Mouse (Mus musculus) embryo, embryonic 11.5 days (tissue): ENCODE data around the gene Gm4737.
"Not testable (repeated sequence)": the region's sequence is repeated elsewhere in the genome, so short reads cannot be mapped to it uniquely, and the experiment has no call there.

Source experiments
- DNase-seq: peaks from one replicate; pipeline ENCODE4 v3.0.0-alpha.2; 2012; ENCODE audit warnings: low read depth, low spot score

Gm4737 gene

DNA sequence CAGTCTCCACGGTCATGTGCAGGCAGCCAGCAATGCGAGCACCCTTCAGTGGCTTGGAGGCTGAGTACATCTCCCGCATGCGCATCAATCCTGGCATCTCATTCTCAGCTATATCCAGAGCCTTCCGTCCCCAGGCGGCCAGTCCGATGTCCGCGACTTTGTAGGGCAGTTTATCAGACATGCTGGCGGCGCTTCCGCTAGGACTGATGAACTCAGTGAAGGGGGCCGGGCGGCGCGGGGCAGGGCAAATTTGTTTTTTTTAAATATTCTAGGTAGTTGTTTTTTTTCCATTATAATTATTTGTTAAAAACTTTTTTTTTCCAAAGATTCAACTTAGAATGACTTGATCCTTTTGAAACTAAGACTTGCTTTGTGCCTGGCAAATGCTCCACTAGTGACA lies at the start of gene Gm4737:
TSS of gene Gm4737 (minus strand) at position 246 of the 400 bp plus-strand sequence.
- DNase-seq, result not testable (repeated sequence)

DNA sequence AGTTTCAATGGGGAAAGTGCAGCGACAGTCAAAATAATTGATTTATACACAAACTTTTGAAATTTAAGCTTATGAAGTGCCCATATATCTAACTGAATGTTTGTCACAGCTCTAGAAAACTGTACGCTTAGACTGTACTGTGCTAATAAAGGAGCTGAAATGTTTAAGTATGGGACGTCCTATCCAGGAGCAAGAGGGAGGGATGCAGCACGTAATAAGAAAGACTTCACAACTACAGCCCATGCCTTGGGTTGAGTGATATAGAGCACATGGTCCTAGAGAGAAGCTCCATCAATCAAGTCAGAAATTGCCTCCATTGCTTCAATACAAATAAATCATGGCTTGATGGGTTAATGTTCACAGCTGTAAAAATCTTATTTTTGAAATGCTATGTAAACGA lies 40.9 kb upstream of the Gm4737 start:
- DNase-seq, result no peak

- no peak for DNase-seq
Measured at GRCm38 (mm10) chr16:46183096-46183495, 28.2 kb upstream of the Gm4737 start.

DNA sequence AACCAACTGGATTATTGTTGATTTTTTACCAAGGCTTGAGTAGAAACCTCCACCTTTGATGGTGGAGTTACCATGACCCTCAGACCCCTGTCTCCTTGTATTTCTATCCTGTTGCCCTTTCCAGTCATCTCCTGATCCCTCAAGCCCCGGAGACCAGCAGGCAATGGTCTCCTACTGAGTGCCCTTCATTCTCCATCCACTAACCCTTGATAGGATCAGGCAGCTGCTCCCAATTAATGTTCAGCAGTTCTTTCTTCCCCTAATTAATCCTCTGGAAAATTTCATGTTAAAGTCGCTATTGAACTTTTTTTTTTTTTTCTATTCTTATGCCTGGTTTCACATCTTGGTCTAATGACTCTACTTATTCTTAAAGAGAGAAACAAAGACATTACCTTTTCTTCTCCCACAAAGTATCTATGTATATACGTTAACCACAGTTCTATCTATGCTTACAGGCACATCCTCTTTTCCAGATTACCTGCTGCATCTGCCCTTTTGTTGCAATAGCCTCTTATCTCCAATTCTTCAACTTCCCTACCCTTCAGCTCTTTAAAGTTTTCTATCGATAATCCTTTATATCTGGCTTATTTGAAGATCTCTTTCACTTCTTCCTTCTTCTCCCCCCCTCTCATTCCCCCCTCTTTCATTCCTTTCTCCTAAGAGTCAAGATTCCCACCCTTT lies 23.4 kb upstream of the Gm4737 start:
- no peak for DNase-seq

DNA sequence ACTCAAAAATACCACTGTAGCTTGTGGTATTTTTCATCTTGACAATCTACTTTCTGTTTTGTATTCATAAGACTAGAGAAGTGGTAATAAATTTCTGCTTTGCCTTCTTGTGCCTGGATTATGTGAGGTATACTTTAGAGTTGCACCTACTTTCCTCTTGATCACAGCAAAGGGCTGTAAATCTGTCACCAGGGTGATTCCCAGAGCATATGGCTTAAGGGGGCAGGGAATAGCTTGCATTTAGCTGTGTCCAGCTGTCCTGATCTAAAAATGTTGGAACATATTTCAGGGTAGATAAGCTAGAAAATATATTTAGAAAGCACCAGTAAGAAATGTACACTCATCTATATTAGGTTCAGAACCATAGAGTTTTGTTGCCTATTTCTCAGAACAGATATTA lies 18.2 kb upstream of the Gm4737 start:
- no peak for DNase-seq

DNA sequence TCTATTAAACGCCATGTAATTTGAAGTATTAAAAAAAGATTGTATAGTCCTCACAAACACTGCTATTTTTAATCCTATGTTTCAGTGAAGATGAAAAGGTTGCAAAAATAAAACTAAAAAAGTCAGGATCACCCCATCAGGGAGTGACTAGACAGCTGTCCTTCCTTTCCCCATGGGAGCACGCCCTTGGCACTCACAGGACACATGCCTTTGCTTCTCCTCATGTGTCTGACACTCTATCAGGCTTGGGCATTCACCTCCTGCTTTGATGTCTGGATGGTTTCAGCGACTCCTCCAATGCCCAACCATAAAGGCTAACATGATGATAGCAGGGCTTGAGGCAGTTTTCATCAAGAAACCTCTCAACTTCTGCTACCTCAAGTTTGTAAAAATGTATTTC lies 12.1 kb upstream of the Gm4737 start:
- no peak for DNase-seq

- DNase-seq, result no peak
Measured at GRCm38 (mm10) chr16:46165305-46165704, 10.4 kb upstream of the Gm4737 start.

DNA sequence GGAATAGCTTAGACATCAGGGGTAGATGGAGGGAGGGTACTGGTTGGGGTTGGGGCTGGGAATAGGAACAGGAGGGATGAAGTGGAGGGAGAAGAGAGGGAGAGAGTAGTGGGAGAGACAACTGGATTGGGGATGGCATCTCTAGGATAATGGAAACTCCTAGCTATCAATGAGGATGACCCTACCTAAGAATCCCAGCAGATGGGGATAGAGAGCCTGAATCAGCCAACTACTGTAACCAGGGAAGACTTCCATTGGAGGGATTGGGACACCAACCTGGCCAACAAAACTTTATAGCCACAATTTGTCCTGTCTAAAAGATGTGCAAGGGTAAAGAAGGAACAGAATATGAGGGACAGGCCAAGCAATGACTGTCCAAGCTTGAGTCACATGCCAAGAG lies 3.7 kb downstream of the Gm4737 start:
- DNase-seq, result no peak

DNA sequence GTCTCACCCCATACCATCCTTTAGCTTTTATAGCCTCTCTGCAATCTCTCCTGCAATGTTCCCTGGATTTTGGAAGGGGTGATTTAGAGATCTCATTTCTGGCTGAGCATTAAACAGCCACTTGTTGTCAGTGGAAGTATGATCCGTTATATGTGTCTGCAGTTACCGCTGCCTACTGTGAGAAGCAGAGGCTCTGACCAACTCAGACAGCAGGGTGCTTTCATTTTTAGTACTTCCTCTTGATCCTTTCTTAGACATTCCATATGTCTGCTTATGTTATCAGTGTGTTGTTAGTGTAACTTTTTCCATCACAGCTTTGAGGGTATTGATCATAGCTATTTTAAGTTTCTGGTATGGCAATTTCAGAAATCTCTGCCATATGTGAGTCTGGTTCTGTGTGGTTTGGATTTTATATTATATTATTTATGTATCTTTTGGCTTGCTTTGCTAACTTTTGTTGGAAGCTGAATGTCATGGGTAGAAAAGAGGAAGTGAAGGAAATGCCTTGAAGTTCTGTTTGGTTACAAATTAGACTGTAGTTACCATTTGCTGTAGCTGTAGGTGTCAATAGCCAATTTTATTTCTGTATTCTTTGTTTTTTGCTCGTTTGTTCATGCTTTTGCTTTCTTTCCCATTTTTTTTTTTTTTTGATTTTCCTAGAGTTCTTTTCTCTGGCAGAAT lies 6.1 kb downstream of the Gm4737 start:
- DNase-seq, result no peak

- no peak for DNase-seq
Measured at GRCm38 (mm10) chr16:46146962-46147361, 7.9 kb downstream of the Gm4737 start.

DNA sequence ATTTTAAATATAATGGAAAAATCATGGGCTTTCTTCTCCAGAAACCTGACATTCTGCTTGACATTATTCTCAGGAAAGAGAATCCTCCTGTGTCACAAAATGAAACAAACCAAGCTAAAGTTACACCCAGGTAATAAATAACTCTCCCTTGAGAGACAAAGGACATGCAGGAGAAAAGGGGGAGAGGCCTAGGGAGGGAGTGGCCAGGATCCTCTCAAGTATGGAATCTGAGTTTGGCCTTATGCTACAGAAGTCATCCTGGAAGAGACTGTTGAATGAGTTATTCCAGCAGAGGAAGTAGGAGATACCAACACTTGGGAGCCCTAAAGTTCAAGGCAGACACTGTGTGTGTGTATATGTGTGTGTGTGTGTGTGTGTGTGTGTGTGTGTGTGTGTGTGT lies 32.6 kb downstream of the Gm4737 start:
- no peak for DNase-seq

GRCm38 (mm10) chr16:46121420-46121819 lies 33.5 kb downstream of the Gm4737 start:
- peak; percentile 23 for DNase-seq

- DNase-seq, result no peak
Measured at GRCm38 (mm10) chr16:46120607-46121006, 34.3 kb downstream of the Gm4737 start.

GRCm38 (mm10) chr16:46120020-46120419 lies 34.9 kb downstream of the Gm4737 start, which contains the start of gene Cd96:
Cd96 (minus strand) TSS chr16:46120251.
- DNase-seq, result no peak

GRCm38 (mm10) chr16:46117645-46118044 lies 37.2 kb downstream of the Gm4737 start:
- DNase-seq, result no peak

- DNase-seq, result no peak
Measured at GRCm38 (mm10) chr16:46114727-46115126, 40.1 kb downstream of the Gm4737 start.

GRCm38 (mm10) chr16:46109536-46109935 lies 45.3 kb downstream of the Gm4737 start:
- no peak for DNase-seq

GRCm38 (mm10) chr16:46107431-46107830 lies 47.4 kb downstream of the Gm4737 start:
- DNase-seq, result no peak

DNA sequence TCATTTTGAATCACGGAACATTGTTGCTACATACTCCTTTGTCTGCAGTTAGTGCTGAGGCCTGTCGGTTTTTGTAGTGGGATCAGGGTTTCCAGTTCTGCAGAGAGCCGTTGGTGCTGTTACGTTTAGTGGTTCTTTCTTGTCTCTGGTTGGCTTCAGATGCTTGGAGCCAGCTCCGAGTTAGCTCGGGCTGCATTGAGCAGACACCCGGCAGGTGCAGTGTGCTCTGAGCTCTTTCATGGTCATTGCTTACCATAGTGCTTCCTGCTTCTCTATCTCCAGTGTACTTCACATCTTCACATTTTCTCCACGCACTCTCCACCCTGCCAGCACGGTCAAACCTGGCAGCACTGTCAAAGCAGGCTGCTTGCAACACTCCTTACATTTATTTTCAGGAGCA lies 50.4 kb downstream of the Gm4737 start:
- no peak for DNase-seq
